Mouse (Mus musculus) myocyte (in vitro differentiated cells): ENCODE measurements around the gene Wbp4. TPM values are rescaled to one million over a fixed set of nuclear protein-coding genes. Genes with fewer than 3 reads are reported as not detected.
A peak's percentile ranks its signal among the peaks of the same experiment; 100 is the strongest.
"Not testable (repeated sequence)": the region's sequence is repeated elsewhere in the genome, so short reads cannot be mapped to it uniquely, and the experiment has no call there.

Experiments
- H3K27me3 ChIP-seq: one replicate; pipeline ENCODE4 v1.6.1; 2011; ENCODE audit not compliant: control insufficient read depth, insufficient read depth, insufficient read length
- H3K36me3 ChIP-seq: one replicate; pipeline ENCODE4 v1.6.1; 2011; ENCODE audit not compliant: control insufficient read depth, insufficient read depth
- H3K4me2 ChIP-seq: one replicate; pipeline ENCODE4 v1.6.1; 2011; ENCODE audit warnings: low read depth, control low read depth
- H3K4me3 ChIP-seq: one replicate; pipeline ENCODE4 v1.5.1; 2011; ENCODE audit warnings: mild to moderate bottlenecking, control low read depth, moderate library complexity
- H3K79me2 ChIP-seq: one replicate; pipeline ENCODE4 v1.6.1; 2011; ENCODE audit not compliant: control insufficient read depth, insufficient read depth
- H3ac ChIP-seq: one replicate; pipeline ENCODE4 v1.6.1; 2011; ENCODE audit not compliant: control insufficient read depth, insufficient read length
- CEBPB ChIP-seq: IDR thresholded peaks from 2 replicates; pipeline ENCODE4 v1.6.1; 2011; ENCODE audit warnings: mild to moderate bottlenecking, moderate library complexity; ENCODE audit not compliant: poor library complexity, insufficient read depth, severe bottlenecking
- E2F4 ChIP-seq: IDR thresholded peaks from one replicate; pipeline ENCODE4 v1.6.1; 2011; ENCODE audit warnings: mild to moderate bottlenecking, control low read depth, moderate library complexity; ENCODE audit not compliant: insufficient read depth
- MAX ChIP-seq: IDR thresholded peaks from one replicate; pipeline ENCODE4 v1.6.1; 2011; ENCODE audit warnings: low read depth, mild to moderate bottlenecking, control low read depth
- MYOD1 ChIP-seq, 3 experiments: IDR thresholded peaks; one replicate each; pipeline ENCODE4 v1.6.1; 2011; ENCODE audit warnings: control low read depth in 2 of 3, low read depth in 2 of 3, mild to moderate bottlenecking in 2 of 3, moderate library complexity in 1 of 3; ENCODE audit not compliant: insufficient read length in 2 of 3, control insufficient read depth in 1 of 3
- MYOG ChIP-seq, 3 experiments: IDR thresholded peaks; one replicate each; pipeline ENCODE4 v1.6.1; 2011; ENCODE audit warnings: control low read depth in 2 of 3, low read depth in 2 of 3, mild to moderate bottlenecking in 2 of 3; ENCODE audit not compliant: insufficient read length in 2 of 3, control insufficient read depth in 1 of 3, insufficient read depth in 1 of 3
- POLR2A ChIP-seq: IDR thresholded peaks from one replicate; pipeline ENCODE4 v1.6.1; 2011; ENCODE audit warnings: low read depth, mild to moderate bottlenecking, control low read depth, moderate library complexity; ENCODE audit not compliant: insufficient read length
- POLR2AphosphoS2 ChIP-seq: IDR thresholded peaks from one replicate; pipeline ENCODE4 v1.6.1; 2011; ENCODE audit warnings: low read depth, control low read depth; ENCODE audit not compliant: insufficient read length
- REST ChIP-seq: IDR thresholded peaks from one replicate; pipeline ENCODE4 v1.6.1; 2011; ENCODE audit warnings: mild to moderate bottlenecking, control low read depth, moderate library complexity; ENCODE audit not compliant: insufficient read depth, insufficient read length
- SRF ChIP-seq: IDR thresholded peaks from one replicate; pipeline ENCODE4 v1.6.1; 2011; ENCODE audit warnings: low read depth; ENCODE audit not compliant: control insufficient read depth, insufficient read length
- TCF12 ChIP-seq: IDR thresholded peaks from one replicate; pipeline ENCODE4 v1.6.1; 2011; ENCODE audit warnings: mild to moderate bottlenecking, control low read depth; ENCODE audit not compliant: poor library complexity, insufficient read depth, severe bottlenecking
- TCF3 ChIP-seq: IDR thresholded peaks from one replicate; pipeline ENCODE4 v1.6.1; 2011; ENCODE audit warnings: low read depth, control low read depth; ENCODE audit not compliant: insufficient read length
- USF1 ChIP-seq: IDR thresholded peaks from one replicate; pipeline ENCODE4 v1.6.1; 2011; ENCODE audit warnings: low read depth, mild to moderate bottlenecking, control low read depth, moderate library complexity
- polyA plus RNA-seq: library from polyadenylated mRNA; unstranded; fragments of >200 nt; fragmentation: generic; extraction: Trizol; gene quantifications from one replicate; pipeline ENCODE4 v1.2.1, GENCODE M21; 2012; ENCODE audit warnings: missing spikeins

Wbp4 gene
- polyA plus RNA-seq, 1 experiment, result 10.1 TPM

GRCm38 (mm10) chr14:79441441-79441840 lies 39.9 kb downstream of the Wbp4 start:
- Histone ChIP-seq H3K4me3 (no peak overlapping the region), H3K4me2 (no peak overlapping the region), H3K36me3 (no peaks in the 10 kb centered on the region), H3ac (no peak overlapping the region), H3K27me3 (no peaks in the 10 kb centered on the region), H3K79me2 (no peaks in the 10 kb centered on the region)
- TF ChIP-seq REST, result no peak

- Histone ChIP-seq H3K27me3 (no peaks in the 10 kb centered on the region), H3ac (no peak overlapping the region), H3K36me3 (no peaks in the 10 kb centered on the region), H3K79me2 (no peaks in the 10 kb centered on the region), H3K4me2 (no peak overlapping the region), H3K4me3 (no peak overlapping the region)
- TF ChIP-seq SRF (no peak), TCF12 (no peak), MAX (no peak), CEBPB (no peak), REST (no peak), USF1 (no peak), POLR2A (no peak), TCF3 (no peak), MYOG (IDR thresholded peaks at IDR 0.05; ENCODE audit: control insufficient read depth in 1 of 3, insufficient read depth in 1 of 3, insufficient read length in 2 of 3, low read depth in 2 of 3) (no peak), POLR2AphosphoS2 (no peak), MYOD1 (IDR thresholded peaks at IDR 0.05; ENCODE audit: control insufficient read depth in 1 of 3, insufficient read length in 2 of 3, low read depth in 2 of 3) (no peak), E2F4 (no peak)
These were observed 40.7 kb downstream of the Wbp4 start for GRCm38 (mm10) chr14:79440655-79441054.

GRCm38 (mm10) chr14:79434068-79434467 lies 47.3 kb downstream of the Wbp4 start:
- no peak overlapping the region for H3ac ChIP-seq
- H3K4me3 ChIP-seq, result no peak overlapping the region
- H3K79me2 ChIP-seq, result no peaks in the 10 kb centered on the region
- H3K27me3 ChIP-seq, result no peaks in the 10 kb centered on the region
- no peak overlapping the region for H3K4me2 ChIP-seq
- no peaks in the 10 kb centered on the region for H3K36me3 ChIP-seq
- no peak for TF ChIP-seq MAX
- TF ChIP-seq POLR2AphosphoS2, result no peak
- TF ChIP-seq TCF12, result no peak
- TF ChIP-seq MYOG (IDR thresholded peaks at IDR 0.05; ENCODE audit: control insufficient read depth in 1 of 3, insufficient read depth in 1 of 3, insufficient read length in 2 of 3, low read depth in 2 of 3), result no peak
- TF ChIP-seq E2F4, result no peak
- TF ChIP-seq SRF, result no peak
- TF ChIP-seq CEBPB, result no peak
- no peak for TF ChIP-seq MYOD1 (IDR thresholded peaks at IDR 0.05; ENCODE audit: control insufficient read depth in 1 of 3, insufficient read length in 2 of 3, low read depth in 2 of 3)
- TF ChIP-seq REST, result no peak
- TF ChIP-seq POLR2A, result no peak
- TF ChIP-seq TCF3, result no peak
- TF ChIP-seq USF1, result no peak

- H3K4me3 ChIP-seq, result peak overlapping the region; percentile 17
- H3K79me2 ChIP-seq, H3K27me3 ChIP-seq, H3K4me2 ChIP-seq, H3ac ChIP-seq, H3K36me3 ChIP-seq: not testable (repeated sequence)
These were observed 54.5 kb downstream of the Wbp4 start for GRCm38 (mm10) chr14:79426730-79427365.

GRCm38 (mm10) chr14:79425979-79426729 lies 55.2 kb downstream of the Wbp4 start, which contains the start of gene Kbtbd7:
Gene Kbtbd7, plus strand, starts transcription at chr14:79426511.
- no peak for TF ChIP-seq MYOD1 (IDR thresholded peaks at IDR 0.05; ENCODE audit: control insufficient read depth in 1 of 3, insufficient read length in 2 of 3, low read depth in 2 of 3)
- no peak for TF ChIP-seq SRF
- Histone ChIP-seq H3K4me3 (peak within 1 kb of the TSS; percentile 17), H3ac (no peak within 1 kb of the TSS), H3K27me3 (no peaks in the 10 kb centered on the region), H3K79me2 (no peaks in the 10 kb centered on the region), H3K4me2 (peak within 1 kb of the TSS; percentile 58), H3K36me3 (no peaks in the 10 kb centered on the region)
